Mouse (Mus musculus) thymus, adult 2 months (tissue): ENCODE data around the gene Zglp1.

Experiments used
- CTCF ChIP-seq: fragments of 200-500 bp; IDR thresholded peaks from 2 replicates; pipeline ENCODE4 v1.5.1; 2012; ENCODE audit warnings: mild to moderate bottlenecking, control low read depth, low read length, moderate library complexity, borderline replicate concordance; ENCODE audit not compliant: control insufficient read depth, poor library complexity, insufficient read depth; ENCODE audit errors: extremely low read depth
- POLR2A ChIP-seq: fragments of 200-500 bp; IDR thresholded peaks from 2 replicates; pipeline ENCODE4 v1.6.1; 2012; ENCODE audit warnings: mild to moderate bottlenecking, low read length, control low read depth, moderate library complexity; ENCODE audit not compliant: control insufficient read depth, poor library complexity, insufficient read depth; ENCODE audit errors: extremely low read depth

DNA sequence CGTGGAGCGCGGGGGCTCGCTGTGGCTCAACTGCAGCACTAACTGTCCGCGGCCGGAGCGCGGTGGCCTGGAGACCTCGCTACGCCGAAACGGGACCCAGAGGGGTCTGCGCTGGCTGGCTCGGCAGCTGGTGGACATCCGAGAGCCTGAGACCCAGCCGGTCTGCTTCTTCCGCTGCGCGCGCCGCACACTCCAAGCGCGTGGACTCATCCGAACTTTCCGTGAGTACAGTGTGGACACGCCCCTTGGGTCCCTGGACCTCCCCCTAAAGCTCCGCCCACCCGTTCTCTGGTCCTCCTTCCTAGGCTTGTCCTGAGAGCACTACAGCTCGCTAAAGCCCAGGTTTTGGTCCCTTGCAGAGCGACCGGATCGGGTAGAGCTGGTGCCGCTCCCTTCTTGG is 33.8 kb downstream of the Zglp1 start:
- no peak for TF ChIP-seq CTCF
- no peak for TF ChIP-seq POLR2A
